ENCODE assay signal across 17 mouse cellular contexts in the genomic region with DNA sequence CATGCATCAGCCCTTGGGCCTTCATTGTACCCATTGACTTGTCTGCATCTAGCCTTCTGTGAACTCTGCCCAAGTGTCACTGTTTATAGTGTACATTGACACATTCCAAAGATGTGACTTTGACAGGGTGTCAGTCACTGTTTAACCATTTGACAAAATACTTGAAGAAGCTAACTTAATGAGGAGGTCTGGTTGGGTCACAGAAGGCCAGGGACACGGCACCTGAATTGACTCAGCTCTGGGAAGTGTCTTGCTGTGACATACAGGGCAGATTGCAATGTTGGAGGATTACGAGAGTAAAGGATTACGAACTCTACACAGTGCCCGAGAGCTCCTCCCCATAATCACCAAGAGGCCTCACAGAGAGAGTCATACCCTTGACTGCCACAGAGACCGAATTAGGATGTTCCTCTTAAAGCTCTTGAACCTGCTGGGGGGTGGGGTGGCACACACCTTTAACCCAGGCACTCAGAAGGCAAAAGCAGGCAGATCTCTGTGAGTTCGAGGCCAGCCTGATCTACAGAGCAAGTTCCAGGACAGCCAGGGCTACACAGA. TPM values are rescaled to one million over a fixed set of nuclear protein-coding genes. Genes with fewer than 3 reads are reported as not detected.
DNase-seq lines count a peak whose midpoint lies in the region; ATAC-seq and TF ChIP-seq lines count a peak whose summit lies in the region.
"Had no signal": no experiment of that assay in that cellular context is flagged by ENCODE, and none has a peak within 500 bp of the region (broad histone marks: within the 10 kb centered on the region; RNA-seq: fewer than 3 reads in every experiment).

No protein-coding gene starts in this region.

- H3K36me3 ChIP-seq in heart, embryonic 12.5 days = no peaks in the 10 kb centered on the region
- H3K36me3 ChIP-seq in liver, embryonic 11.5 days (ENCODE audit: control insufficient read depth, insufficient read depth, low read length) = no peaks in the 10 kb centered on the region
- H3K36me3 ChIP-seq in liver, embryonic 14.5 days (replicated peaks; ENCODE audit: control insufficient read depth, insufficient read depth, low read depth) = no peaks in the 10 kb centered on the region
- H3K36me3 ChIP-seq in hindbrain, embryonic 10.5 days = no peaks in the 10 kb centered on the region
- H3K36me3 ChIP-seq: limb, embryonic 10.5 days; lung, embryonic 15.5 days had no signal

- H3K4me2 ChIP-seq in heart, embryonic 12.5 days = no peak overlapping the region
- peak overlapping the region; percentile 57 for H3K4me2 ChIP-seq in liver, embryonic 11.5 days
- peak overlapping the region; percentile 57 for H3K4me2 ChIP-seq in liver, embryonic 14.5 days (ENCODE audit: low read depth)
- H3K4me2 ChIP-seq: hindbrain, embryonic 15.5 days; lung, embryonic 15.5 days; midbrain, embryonic 15.5 days had no signal

- H3K9me3 ChIP-seq in heart, embryonic 12.5 days (replicated peaks) = no peaks in the 10 kb centered on the region
- H3K9me3 ChIP-seq in liver, embryonic 11.5 days (ENCODE audit: control insufficient read depth, low read length) = no peaks in the 10 kb centered on the region
- H3K9me3 ChIP-seq in liver, embryonic 14.5 days (ENCODE audit: control insufficient read depth, low read length) = no peaks in the 10 kb centered on the region
- no peaks in the 10 kb centered on the region for H3K9me3 ChIP-seq in hindbrain, embryonic 10.5 days
- H3K9me3 ChIP-seq: hindbrain, embryonic 15.5 days; limb, embryonic 10.5 days; lung, embryonic 15.5 days; midbrain, embryonic 15.5 days had no signal

- no peak for DNase-seq in heart, adult 11 months
- DNase-seq in liver, embryonic 11.5 days (ENCODE audit: low spot score) = no peak
- DNase-seq in liver (no peak), MN1 (ENCODE audit: low spot score) (no peak)
- no peak for DNase-seq in liver, embryonic 14.5 days (ENCODE audit: low read depth in 3 of 3, low spot score in 3 of 3)
- DNase-seq in hindbrain, embryonic 10.5 days (ENCODE audit: low spot score) = no peak
- DNase-seq in cerebellum, postnatal 10 days = no peak
- DNase-seq: cerebellum, postnatal 25 days; heart, postnatal 10 days had no signal

- H3K4me3 ChIP-seq in heart, embryonic 12.5 days = no peak overlapping the region
- no peak overlapping the region for H3K4me3 ChIP-seq in liver, embryonic 11.5 days (ENCODE audit: low read depth, low read length)
- H3K4me3 ChIP-seq in liver, embryonic 14.5 days (ENCODE audit: insufficient read depth in 1 of 2, low read depth in 2 of 2, low read length in 2 of 2) = no peak overlapping the region
- H3K4me3 ChIP-seq in hindbrain, embryonic 10.5 days = no peak overlapping the region
- H3K4me3 ChIP-seq: hindbrain, embryonic 15.5 days; left cerebral cortex, adult 2 months; limb, embryonic 10.5 days; lung, embryonic 15.5 days; midbrain, embryonic 15.5 days had no signal

- TF ChIP-seq EP300 in liver, embryonic 14.5 days (IDR thresholded peaks at IDR 0.05; ENCODE audit: low read depth) = no peak

- H3K4me1 ChIP-seq in heart, embryonic 12.5 days (replicated peaks) = peaks cover 27% of the 10 kb centered on the region
- peaks cover 41% of the 10 kb centered on the region for H3K4me1 ChIP-seq in liver, embryonic 11.5 days (replicated peaks; ENCODE audit: control insufficient read depth, insufficient read depth, low read length)
- H3K4me1 ChIP-seq in liver, embryonic 14.5 days (replicated peaks; ENCODE audit: control insufficient read depth in 2 of 2, insufficient read depth in 2 of 2, low read length in 1 of 2) = peaks cover 47 to 51% of the 10 kb centered on the region in 2 experiments
- H3K4me1 ChIP-seq in hindbrain, embryonic 10.5 days (replicated peaks) = 0 out of 2 replicates have a peak, but pooled peaks cover 6% of the 10 kb centered on the region
- H3K4me1 ChIP-seq: hindbrain, embryonic 15.5 days; limb, embryonic 10.5 days; lung, embryonic 15.5 days; midbrain, embryonic 15.5 days had no signal

- peak overlapping the region; percentile 26; the same call in 1 of the 2 replicates for H3K27ac ChIP-seq in heart, embryonic 12.5 days (ENCODE audit: poor library complexity, severe bottlenecking)
- H3K27ac ChIP-seq in liver, embryonic 11.5 days (ENCODE audit: low read depth, low read length) = peak overlapping the region; percentile 87
- peak overlapping the region; percentile 83 for H3K27ac ChIP-seq in liver, embryonic 14.5 days
- H3K27ac ChIP-seq in hindbrain, embryonic 10.5 days = no peak overlapping the region
- H3K27ac ChIP-seq: hindbrain, embryonic 15.5 days; left cerebral cortex, adult 2 months; limb, embryonic 10.5 days; lung, embryonic 15.5 days; macrophage; midbrain, embryonic 15.5 days had no signal

- ATAC-seq in heart, embryonic 12.5 days (ENCODE audit: insufficient number of reproducible peaks, low FRiP score) = no peak
- ATAC-seq in liver, embryonic 11.5 days (replicated peaks; ENCODE audit: low FRiP score) = no peak
- ATAC-seq in liver, embryonic 14.5 days (ENCODE audit: insufficient read depth) = no peak
- ATAC-seq: forebrain, embryonic 14.5 days; midbrain, embryonic 15.5 days had no signal

- H3K9ac ChIP-seq in heart, embryonic 12.5 days = no peak overlapping the region
- H3K9ac ChIP-seq in liver, embryonic 11.5 days (ENCODE audit: low read depth, low read length) = peak overlapping the region; percentile 18
- peak overlapping the region; percentile 52 for H3K9ac ChIP-seq in liver, embryonic 14.5 days (replicated peaks)
- H3K9ac ChIP-seq: hindbrain, embryonic 15.5 days; lung, embryonic 15.5 days; midbrain, embryonic 15.5 days had no signal

- 48% methylated on average over 6 of the region's 6 CpGs for WGBS in heart, embryonic 12.5 days
- 59% methylated on average over 6 of the region's 6 CpGs for WGBS in liver, embryonic 11.5 days
- WGBS in liver, embryonic 14.5 days (ENCODE audit: insufficient replicate concordance) = 36% methylated on average over 6 of the region's 6 CpGs
- 73% methylated on average over 6 of the region's 6 CpGs for WGBS in hindbrain, embryonic 10.5 days

- TF ChIP-seq CTCF in liver, embryonic 14.5 days (IDR thresholded peaks at IDR 0.05; ENCODE audit: low read depth) = no peak

- H3K27me3 ChIP-seq in heart, embryonic 12.5 days (replicated peaks) = no peaks in the 10 kb centered on the region
- H3K27me3 ChIP-seq in liver, embryonic 11.5 days (replicated peaks; ENCODE audit: control insufficient read depth, insufficient read depth, low read length) = no peaks in the 10 kb centered on the region
- no peaks in the 10 kb centered on the region for H3K27me3 ChIP-seq in liver, embryonic 14.5 days (ENCODE audit: control insufficient read depth, insufficient read depth, low read length)
- H3K27me3 ChIP-seq in hindbrain, embryonic 10.5 days (ENCODE audit: insufficient read depth, poor library complexity, severe bottlenecking) = no peaks in the 10 kb centered on the region
- H3K27me3 ChIP-seq: hindbrain, embryonic 15.5 days; lung, embryonic 15.5 days; midbrain, embryonic 15.5 days had no signal

RNA-seq across cellular contexts. Expression of gene Rnf130, which starts 44.4 kb away (rescaled TPM):
- 32.8 and 36.0 TPM in 2 replicates for polyA plus RNA-seq in heart, embryonic 12.5 days (2016; fragmentation: Nextera tagmentation; extraction: Ambion mirVana)
- polyA plus RNA-seq in liver, embryonic 11.5 days (2014; fragmentation: Nextera tagmentation; extraction: Ambion mirVana) = 47.8 and 48.0 TPM in 2 replicates
- polyA plus RNA-seq in liver, embryonic 14.5 days (2012; rRNA removed) = 11.2 and 16.0 TPM in 2 replicates
- 36.3 and 36.4 TPM in 2 replicates for polyA plus RNA-seq in liver, embryonic 14.5 days (2014; fragmentation: Nextera tagmentation; extraction: Ambion mirVana)
- polyA plus RNA-seq in hindbrain, embryonic 10.5 days (2016; fragmentation: Nextera tagmentation; extraction: Ambion mirVana) = 59.1 and 62.4 TPM in 2 replicates
